Mouse (Mus musculus) G1E (cell line): Measurements from ENCODE around the gene Map2k5.

Source experiments
- CTCF ChIP-seq: IDR thresholded peaks from 2 replicates; pipeline ENCODE4 v1.5.1; 2012; ENCODE audit warnings: low read depth, low read length, inconsistent platforms, mixed read lengths
- GATA1 ChIP-seq: IDR thresholded peaks from 2 replicates; pipeline ENCODE4 v1.6.1; 2012; ENCODE audit warnings: borderline replicate concordance, low read length, inconsistent platforms, mixed read lengths
- TAL1 ChIP-seq: conservative IDR thresholded peaks from 2 replicates; pipeline ENCODE4 v1.6.1; 2012; ENCODE audit warnings: low read depth, low read length, inconsistent platforms, mixed read lengths

DNA sequence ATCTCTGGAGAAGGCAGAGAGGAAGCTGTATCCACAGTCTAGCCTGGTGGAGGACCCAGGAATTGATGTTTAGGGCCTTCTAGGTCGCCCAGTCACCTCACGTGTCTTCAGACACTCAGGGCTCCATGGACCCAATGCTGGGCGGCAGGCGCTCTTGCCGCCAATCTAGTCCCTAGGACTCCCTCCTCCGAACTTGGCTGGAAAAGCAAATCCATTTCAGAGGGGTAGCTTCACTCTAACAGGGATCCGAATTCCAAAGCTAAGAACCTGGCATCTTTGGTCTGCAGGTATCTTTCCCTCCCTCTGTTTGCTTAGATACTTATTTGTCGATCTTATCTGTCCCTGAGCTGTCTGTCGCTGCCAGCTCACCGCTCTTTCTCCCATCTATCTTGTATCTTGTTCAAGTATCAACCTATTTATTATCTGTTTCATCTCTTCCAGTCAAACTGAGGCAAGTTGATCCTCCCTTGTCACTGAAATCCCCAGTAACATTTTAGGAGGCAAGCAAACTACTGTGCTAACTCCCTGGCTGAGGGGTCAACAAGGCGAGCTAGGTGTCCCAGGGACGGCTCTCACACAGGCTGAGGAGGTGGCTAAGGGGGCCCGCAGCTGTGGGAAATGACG is 229.8 kb downstream of the Map2k5 start:
- TF ChIP-seq CTCF (no peak), TAL1 (no peak), GATA1 (no peak)
